8 mouse cellular contexts compared by ENCODE assay signal in the genomic region with DNA sequence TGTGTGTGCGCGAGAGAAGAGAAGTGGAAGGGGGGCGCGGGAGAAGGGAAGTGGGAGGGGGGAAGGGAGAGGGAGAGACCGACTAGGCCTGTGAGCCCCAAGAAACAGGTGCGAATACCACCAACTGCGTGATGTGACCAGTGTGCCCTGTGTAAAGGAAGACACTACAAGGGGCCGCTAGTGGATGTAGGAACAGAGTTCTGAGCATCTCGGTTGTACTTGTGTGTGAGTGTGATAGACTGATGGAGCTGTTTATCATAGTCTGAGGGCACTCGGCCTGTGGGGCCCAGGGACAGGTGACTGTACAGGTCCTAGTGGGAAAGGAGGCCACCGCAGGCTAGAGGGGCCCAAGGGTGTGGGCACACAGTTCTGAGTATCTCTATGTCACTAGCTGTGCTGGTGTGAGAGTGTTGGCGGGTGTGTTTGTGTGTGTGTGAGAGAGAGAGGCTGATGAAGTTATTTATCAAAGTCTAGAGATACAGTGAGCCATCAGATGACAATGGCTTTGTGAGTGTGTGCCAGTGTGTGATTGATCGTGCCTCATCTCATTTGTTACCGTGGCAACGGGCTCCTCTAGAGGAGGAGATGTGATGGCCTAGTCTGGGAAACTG. TPM values are rescaled to one million over a fixed set of nuclear protein-coding genes. Genes with fewer than 3 reads are reported as not detected.
A peak's percentile ranks its signal among the peaks of the same experiment; 100 is the strongest.
DNase-seq lines count a peak whose midpoint lies in the region; ATAC-seq and TF ChIP-seq lines count a peak whose summit lies in the region.

No protein-coding gene starts in this region.

- 25% methylated on average over 15 of the region's 15 CpGs for WGBS in forebrain, embryonic 14.5 days
- 24% methylated on average over 15 of the region's 15 CpGs for WGBS in midbrain, embryonic 13.5 days

- H3K9ac ChIP-seq in forebrain, embryonic 14.5 days (ENCODE audit: low read length): peak overlapping the region; percentile 55
- H3K9ac ChIP-seq in midbrain, embryonic 13.5 days (replicated peaks): peak overlapping the region; percentile 73

- H3K27me3 ChIP-seq in forebrain, embryonic 14.5 days (replicated peaks; ENCODE audit: control insufficient read depth, insufficient read depth, low read length): no peaks in the 10 kb centered on the region
- H3K27me3 ChIP-seq in midbrain, embryonic 13.5 days: no peaks in the 10 kb centered on the region

- H3K36me3 ChIP-seq in forebrain, embryonic 14.5 days (ENCODE audit: control insufficient read depth, insufficient read depth, low read length): peaks cover 16% of the 10 kb centered on the region
- H3K36me3 ChIP-seq in midbrain, embryonic 13.5 days: peaks cover 7% of the 10 kb centered on the region; the same call in 1 of the 2 replicates

- H3K4me1 ChIP-seq in brown adipose tissue, adult 24 weeks (ENCODE audit: control insufficient read depth, insufficient read depth, insufficient read length, low read length): no peaks in the 10 kb centered on the region
- H3K4me1 ChIP-seq in forebrain, embryonic 14.5 days (ENCODE audit: control insufficient read depth, insufficient read depth, low read length): peaks cover 3% of the 10 kb centered on the region; the same call in 1 of the 2 replicates
- H3K4me1 ChIP-seq in midbrain, embryonic 13.5 days (replicated peaks): peaks cover 29% of the 10 kb centered on the region

- no peak for TF ChIP-seq CTCF in left cerebral cortex, adult 2 months (IDR thresholded peaks at IDR 0.05)

- peak; percentile 1 for ATAC-seq in forebrain, embryonic 14.5 days
- peak; percentile 34 for ATAC-seq in midbrain, embryonic 13.5 days

- H3K4me2 ChIP-seq in forebrain, embryonic 14.5 days (ENCODE audit: low read length): peak overlapping the region; percentile 76
- H3K4me2 ChIP-seq in midbrain, embryonic 13.5 days (replicated peaks): peak overlapping the region; percentile 70

- DNase-seq in left cerebral cortex, adult 2 months (ENCODE audit: extremely low spot score in 1 of 2, low spot score in 2 of 2): peak in 1 of 2 experiments; percentile 28
- DNase-seq in left cerebral cortex, adult 11 months (ENCODE audit: low spot score): no peak
- peak; percentile 73 for DNase-seq in forebrain, embryonic 14.5 days (ENCODE audit: low spot score)
- peak; percentile 26 to 64 for DNase-seq in layer of hippocampus, postnatal 14 days (ENCODE audit: low spot score in 2 of 2)
- DNase-seq in thymus, adult 18-20 months: peak; percentile 17 to 37
- DNase-seq in urinary bladder, postnatal 36 days (ENCODE audit: low spot score in 2 of 2): no peak

- no peaks in the 10 kb centered on the region for H3K9me3 ChIP-seq in forebrain, embryonic 14.5 days (replicated peaks; ENCODE audit: control insufficient read depth, low read length)
- no peaks in the 10 kb centered on the region for H3K9me3 ChIP-seq in midbrain, embryonic 13.5 days

- intact Hi-C loops in left cerebral cortex, adult 2 months (cut with DNase I): loop anchor here (5.0 to 10.0 kb wide), 2 partner anchors 40 to 162 kb away; no protein-coding TSS in a partner anchor

- H3K4me3 ChIP-seq in left cerebral cortex, adult 2 months: peak overlapping the region; percentile 50
- H3K4me3 ChIP-seq in brown adipose tissue, adult 24 weeks (ENCODE audit: insufficient read depth, low read depth, low read length): peak overlapping the region; percentile 64
- peak overlapping the region; percentile 45 for H3K4me3 ChIP-seq in forebrain, embryonic 14.5 days (ENCODE audit: low read depth, low read length)
- peak overlapping the region; percentile 56 for H3K4me3 ChIP-seq in midbrain, embryonic 13.5 days (replicated peaks)

- no peak overlapping the region; the same call in 1 of the 2 replicates for H3K27ac ChIP-seq in left cerebral cortex, adult 2 months
- no peak overlapping the region for H3K27ac ChIP-seq in brown adipose tissue, adult 24 weeks (replicated peaks; ENCODE audit: low read depth, low read length)
- H3K27ac ChIP-seq in forebrain, embryonic 14.5 days (ENCODE audit: low read depth, low read length): peak overlapping the region; percentile 55
- peak overlapping the region; percentile 74 for H3K27ac ChIP-seq in midbrain, embryonic 13.5 days

RNA-seq across cellular contexts. Expression of a gene that starts 0.6 kb away (rescaled TPM):
- 10 to 100 TPM; 12.8 to 14.1 TPM for total RNA-seq in left cerebral cortex, adult 2 months (2021)
- 3.4 and 4.6 TPM in 2 replicates for polyA plus RNA-seq in brown adipose tissue, adult 24 weeks (2012; ENCODE audit: insufficient read depth, insufficient read length, missing spikeins)
- 11.7 and 13.5 TPM in 2 replicates for polyA plus RNA-seq in forebrain, embryonic 14.5 days (2014; fragmentation: Nextera tagmentation; extraction: Ambion mirVana)
- total RNA-seq in layer of hippocampus, postnatal 14 days (2021): 10 to 100 TPM; 13.7 to 13.8 TPM
- polyA plus RNA-seq in midbrain, embryonic 13.5 days (2015; fragmentation: Nextera tagmentation; extraction: Ambion mirVana): 15.8 and 18.8 TPM in 2 replicates

RNA-seq across cellular contexts. Expression of a gene that starts 34.5 kb away (rescaled TPM):
- not detected for total RNA-seq in left cerebral cortex, adult 2 months (2021)
- polyA plus RNA-seq in brown adipose tissue, adult 24 weeks (2012; ENCODE audit: insufficient read depth, insufficient read length, missing spikeins): not detected in 2 replicates
- not detected in 2 replicates for polyA plus RNA-seq in forebrain, embryonic 14.5 days (2014; fragmentation: Nextera tagmentation; extraction: Ambion mirVana)
- total RNA-seq in layer of hippocampus, postnatal 14 days (2021): not detected
- 0.31 TPM in 1 of 2 replicates, not detected in the other for polyA plus RNA-seq in midbrain, embryonic 13.5 days (2015; fragmentation: Nextera tagmentation; extraction: Ambion mirVana)

RNA-seq across cellular contexts. Expression of a gene that starts 44.1 kb away (rescaled TPM):
- total RNA-seq in left cerebral cortex, adult 2 months (2021): 10 to 100 TPM; 11.6 to 13.8 TPM
- polyA plus RNA-seq in brown adipose tissue, adult 24 weeks (2012; ENCODE audit: insufficient read depth, insufficient read length, missing spikeins): 2.3 and 5.4 TPM in 2 replicates
- polyA plus RNA-seq in forebrain, embryonic 14.5 days (2014; fragmentation: Nextera tagmentation; extraction: Ambion mirVana): 7.7 and 12.2 TPM in 2 replicates
- total RNA-seq in layer of hippocampus, postnatal 14 days (2021): 10 to 100 TPM in 1 of 2 experiments, 1 to 10 TPM in 1; 9.8 to 10.9 TPM
- polyA plus RNA-seq in midbrain, embryonic 13.5 days (2015; fragmentation: Nextera tagmentation; extraction: Ambion mirVana): 11.7 and 12.9 TPM in 2 replicates

RNA-seq across cellular contexts. Expression of a gene that starts 56.5 kb away (rescaled TPM):
- total RNA-seq in left cerebral cortex, adult 2 months (2021): 1 to 10 TPM; 6.0 to 6.8 TPM
- 0.36 TPM in 1 of 2 replicates, not detected in the other for polyA plus RNA-seq in brown adipose tissue, adult 24 weeks (2012; ENCODE audit: insufficient read depth, insufficient read length, missing spikeins)
- 1.7 and 2.7 TPM in 2 replicates for polyA plus RNA-seq in forebrain, embryonic 14.5 days (2014; fragmentation: Nextera tagmentation; extraction: Ambion mirVana)
- total RNA-seq in layer of hippocampus, postnatal 14 days (2021): 1 to 10 TPM; 5.0 to 6.6 TPM
- 7.0 and 7.2 TPM in 2 replicates for polyA plus RNA-seq in midbrain, embryonic 13.5 days (2015; fragmentation: Nextera tagmentation; extraction: Ambion mirVana)

Comparison
In these comparisons a context has a peak if more than half of its experiments do, and no peak if none do; other contexts are left out.
1. DNase-seq: peak in forebrain, embryonic 14.5 days (single experiment), layer of hippocampus, postnatal 14 days (2 of 2) and thymus, adult 18-20 months (2 of 2); none in left cerebral cortex, adult 11 months (single experiment) and urinary bladder, postnatal 36 days (0 of 2).
2. H3K27ac ChIP-seq: peak in forebrain, embryonic 14.5 days (single experiment) and midbrain, embryonic 13.5 days (single experiment); none in left cerebral cortex, adult 2 months (single experiment) and brown adipose tissue, adult 24 weeks (single experiment).
3. Peak in every context shown above with its lines, with median percentiles within 50 percentile points of each other: H3K4me3 ChIP-seq.